Mouse (Mus musculus) forebrain, embryonic 11.5 days (tissue): ENCODE data around the gene Sptlc2. TPM values are rescaled to one million over a fixed set of nuclear protein-coding genes. Genes with fewer than 3 reads are reported as not detected.

ENCODE experiments used
- ATAC-seq: fragments of 200-750 bp; cut with Nextera tagmentation; replicated peaks from 2 replicates; pipeline ENCODE4 v1.8.0; 2017; ENCODE audit warnings: moderate TSS enrichment; ENCODE audit not compliant: low FRiP score
- DNase-seq: peaks from one replicate; pipeline ENCODE4 v3.0.0-alpha.2; 2017; ENCODE audit warnings: low spot score
- H3K27ac ChIP-seq: fragments of 300-500 bp; sonication (generic); 2 replicates; pipeline ENCODE4 v1.5.1; 2014; ENCODE audit warnings: low read depth, low read length
- H3K27me3 ChIP-seq: fragments of 300-500 bp; sonication (generic); 2 replicates; pipeline ENCODE4 v1.6.1; 2014; ENCODE audit warnings: mild to moderate bottlenecking, low read length, mixed read lengths; ENCODE audit not compliant: control insufficient read depth, insufficient read depth
- H3K36me3 ChIP-seq: fragments of 300-500 bp; sonication (generic); 2 replicates; pipeline ENCODE4 v1.6.1; 2014; ENCODE audit warnings: mild to moderate bottlenecking, low read length, moderate library complexity, mixed read lengths; ENCODE audit not compliant: control insufficient read depth, insufficient read depth
- H3K4me1 ChIP-seq: fragments of 300-500 bp; sonication (generic); replicated peaks from 2 replicates; pipeline ENCODE4 v1.6.1; 2014; ENCODE audit warnings: low read length, mixed read lengths; ENCODE audit not compliant: control insufficient read depth, insufficient read depth
- H3K4me2 ChIP-seq: fragments of 300-500 bp; sonication (generic); 2 replicates; pipeline ENCODE4 v1.6.1; 2014; ENCODE audit warnings: low read depth, mild to moderate bottlenecking, low read length, moderate library complexity, mixed read lengths; ENCODE audit not compliant: severe bottlenecking
- H3K4me3 ChIP-seq: fragments of 300-500 bp; sonication (generic); 2 replicates; pipeline ENCODE4 v1.5.1; 2014; ENCODE audit warnings: low read depth, low read length
- H3K9ac ChIP-seq: fragments of 300-500 bp; sonication (generic); 2 replicates; pipeline ENCODE4 v1.6.1; 2014; ENCODE audit warnings: low read length
- H3K9me3 ChIP-seq: fragments of 300-500 bp; sonication (generic); 2 replicates; pipeline ENCODE4 v1.6.1; 2016; ENCODE audit warnings: low read length, mixed read lengths; ENCODE audit not compliant: control insufficient read depth
- WGBS: fragments of 180-500 bp; shearing (Covaris S2); extraction: QIAGEN DNeasy Blood & Tissue Kit; methylation state at CpG from one replicate; pipeline ENCODE4 v1.1.7; 2014; 5-methylcytosine and 5-hydroxymethylcytosine counted together
- polyA plus RNA-seq: library from polyadenylated mRNA; unstranded; fragments of >200 nt; fragmentation: Nextera tagmentation; extraction: Ambion mirVana; gene quantifications from 2 replicates; pipeline ENCODE4 v1.2.1, GENCODE M21; 2014

Sptlc2 gene
- polyA plus RNA-seq, 1 experiment from 2014 or later, result 53.6 TPM

- Histone ChIP-seq H3K27ac (peak overlapping the region; percentile 68; the same call in 1 of the 2 replicates), H3K4me3 (no peak overlapping the region), H3K36me3 (no peaks in the 10 kb centered on the region; the same call in 1 of the 2 replicates), H3K4me1 (no peaks in the 10 kb centered on the region; the same call in 1 of the 2 replicates), H3K27me3 (no peaks in the 10 kb centered on the region), H3K9me3 (no peaks in the 10 kb centered on the region), H3K4me2 (no peak overlapping the region), H3K9ac (no peak overlapping the region)
- 48% methylated on average over 5 of the region's 5 CpGs for WGBS
- peak; percentile 56 for DNase-seq
- peak; percentile 79 for ATAC-seq
Measured at GRCm38 (mm10) chr12:87418921-87419320, 30.8 kb upstream of the Sptlc2 start.

GRCm38 (mm10) chr12:87416690-87417089 is 28.5 kb upstream of the Sptlc2 start:
- DNase-seq (peak; percentile 78), ATAC-seq (no peak)
- 40% methylated on average over 7 of the region's 7 CpGs for WGBS
- Histone ChIP-seq H3K4me1 (no peaks in the 10 kb centered on the region; the same call in 1 of the 2 replicates), H3K4me2 (no peak overlapping the region), H3K27me3 (no peaks in the 10 kb centered on the region), H3K36me3 (no peaks in the 10 kb centered on the region), H3K9me3 (no peaks in the 10 kb centered on the region), H3K27ac (no peak overlapping the region), H3K4me3 (no peak overlapping the region), H3K9ac (no peak overlapping the region)

GRCm38 (mm10) chr12:87415358-87415757 is 27.2 kb upstream of the Sptlc2 start:
- no peaks in the 10 kb centered on the region for H3K27me3 ChIP-seq
- H3K4me2 ChIP-seq, result no peak overlapping the region
- H3K4me1 ChIP-seq, result no peaks in the 10 kb centered on the region; the same call in 1 of the 2 replicates
- H3K27ac ChIP-seq, result no peak overlapping the region
- no peak overlapping the region for H3K4me3 ChIP-seq
- H3K9me3 ChIP-seq, result no peaks in the 10 kb centered on the region
- WGBS, result 86% methylated on average over 4 of the region's 4 CpGs
- DNase-seq, result no peak
- no peaks in the 10 kb centered on the region for H3K36me3 ChIP-seq
- H3K9ac ChIP-seq, result no peak overlapping the region
- ATAC-seq, result no peak

- no peak overlapping the region for H3K4me2 ChIP-seq
- H3K27ac ChIP-seq, result no peak overlapping the region
- H3K9me3 ChIP-seq, result no peaks in the 10 kb centered on the region
- ATAC-seq (peak; percentile 68), DNase-seq (peak; percentile 81)
- H3K9ac ChIP-seq, result no peak overlapping the region
- H3K4me1 ChIP-seq, result no peaks in the 10 kb centered on the region
- H3K27me3 ChIP-seq, result no peaks in the 10 kb centered on the region
- WGBS, result 22% methylated on average over 4 of the region's 4 CpGs
- H3K36me3 ChIP-seq, result no peaks in the 10 kb centered on the region
- H3K4me3 ChIP-seq, result no peak overlapping the region
Measured at GRCm38 (mm10) chr12:87413179-87413790, 25.1 kb upstream of the Sptlc2 start.

DNA sequence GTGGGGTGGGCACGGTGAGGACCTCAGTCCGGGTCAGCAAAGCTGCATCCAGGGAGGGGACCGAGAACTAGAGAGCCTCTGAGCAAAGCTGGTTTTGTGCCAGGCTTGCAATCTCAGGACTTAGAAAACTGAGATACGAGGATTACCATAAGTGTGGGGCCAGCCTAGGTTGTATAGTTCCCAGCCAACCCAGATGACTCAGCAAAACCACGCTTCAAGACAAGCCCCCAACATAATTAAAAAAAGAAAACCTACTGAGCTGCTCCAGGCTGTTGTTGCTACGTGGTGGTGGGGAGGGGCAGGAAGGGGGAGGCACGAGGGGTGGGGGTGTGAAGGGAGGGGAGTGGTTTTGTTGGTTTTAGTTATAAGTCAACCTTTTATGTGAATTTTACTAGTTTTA is 22.8 kb upstream of the Sptlc2 start:
- 0 out of 2 replicates have a peak, but pooled peaks cover 1% of the 10 kb centered on the region for H3K4me1 ChIP-seq
- 60% methylated on average over 7 of the region's 7 CpGs for WGBS
- H3K27me3 ChIP-seq, result no peaks in the 10 kb centered on the region
- no peak overlapping the region for H3K4me2 ChIP-seq
- no peak for DNase-seq
- H3K4me3 ChIP-seq, result no peak overlapping the region
- no peak for ATAC-seq
- no peaks in the 10 kb centered on the region for H3K9me3 ChIP-seq
- no peak overlapping the region for H3K27ac ChIP-seq
- H3K9ac ChIP-seq, result no peak overlapping the region
- H3K36me3 ChIP-seq, result no peaks in the 10 kb centered on the region

DNA sequence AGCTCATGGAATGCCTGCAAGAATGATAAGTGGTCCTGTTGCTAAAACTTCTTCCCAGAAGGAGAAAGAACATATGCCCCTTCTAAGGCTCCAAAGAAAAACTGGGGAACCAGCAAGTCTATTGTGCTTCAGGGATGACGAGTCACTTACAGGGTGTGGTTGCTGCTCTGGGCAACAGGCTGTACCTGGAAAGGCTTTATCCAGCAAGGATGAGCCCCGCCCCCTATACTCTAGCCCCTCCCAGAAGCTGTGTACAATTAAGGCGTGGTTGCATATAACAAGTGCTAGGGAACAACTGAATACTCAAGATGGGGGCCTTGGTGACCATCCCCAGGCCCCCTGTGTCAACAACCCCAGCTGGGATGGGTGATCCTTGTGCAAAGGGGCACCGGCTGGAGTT is 21.0 kb upstream of the Sptlc2 start:
- DNase-seq, result no peak
- H3K4me1 ChIP-seq, result 0 out of 2 replicates have a peak, but pooled peaks cover 1% of the 10 kb centered on the region
- no peak overlapping the region for H3K4me2 ChIP-seq
- no peaks in the 10 kb centered on the region for H3K36me3 ChIP-seq
- no peak overlapping the region for H3K9ac ChIP-seq
- no peaks in the 10 kb centered on the region for H3K27me3 ChIP-seq
- H3K4me3 ChIP-seq, result no peak overlapping the region
- no peak overlapping the region for H3K27ac ChIP-seq
- no peak for ATAC-seq
- H3K9me3 ChIP-seq, result no peaks in the 10 kb centered on the region
- 83% methylated on average over 4 of the region's 4 CpGs for WGBS

- no peaks in the 10 kb centered on the region for H3K27me3 ChIP-seq
- H3K9ac ChIP-seq, result no peak overlapping the region
- no peaks in the 10 kb centered on the region for H3K36me3 ChIP-seq
- 54% methylated on average over 21 of the region's 21 CpGs for WGBS
- H3K4me2 ChIP-seq, result no peak overlapping the region
- ATAC-seq (0 out of 2 replicates have a peak, but pooled peaks have one; percentile 39), DNase-seq (peak; percentile 60)
- no peaks in the 10 kb centered on the region for H3K9me3 ChIP-seq
- 0 out of 2 replicates have a peak, but pooled peaks cover 1% of the 10 kb centered on the region for H3K4me1 ChIP-seq
- H3K4me3 ChIP-seq, result no peak overlapping the region
- H3K27ac ChIP-seq, result no peak overlapping the region
Measured at GRCm38 (mm10) chr12:87407869-87408605, 19.9 kb upstream of the Sptlc2 start.

- Histone ChIP-seq H3K9ac (no peak overlapping the region), H3K9me3 (no peaks in the 10 kb centered on the region), H3K4me1 (0 out of 2 replicates have a peak, but pooled peaks cover 1% of the 10 kb centered on the region), H3K27ac (no peak overlapping the region), H3K36me3 (no peaks in the 10 kb centered on the region), H3K27me3 (no peaks in the 10 kb centered on the region), H3K4me2 (no peak overlapping the region), H3K4me3 (no peak overlapping the region)
- DNase-seq, result no peak
- WGBS, result 87% methylated on average over 3 of the region's 3 CpGs
- no peak for ATAC-seq
Measured at GRCm38 (mm10) chr12:87405721-87406120, 17.6 kb upstream of the Sptlc2 start.
